Mouse (Mus musculus) heart, postnatal 10 days (tissue): ENCODE measurements at regions not wholly inside any gene's neighbourhood (a gene's known extent, or its start where the extent isn't known, plus 50 kb on each side); places are given as distances from the start of the nearest gene placed in this dataset.

Source experiments
- DNase-seq, 2 experiments: peaks; one replicate each; pipeline ENCODE4 v3.0.0; 2021
- intact Hi-C: fragments of 180-260 bp; cut with DNase I; formaldehyde crosslinking; loops from one replicate; pipeline ENCODE4 v1.15.1; 2025

DNA sequence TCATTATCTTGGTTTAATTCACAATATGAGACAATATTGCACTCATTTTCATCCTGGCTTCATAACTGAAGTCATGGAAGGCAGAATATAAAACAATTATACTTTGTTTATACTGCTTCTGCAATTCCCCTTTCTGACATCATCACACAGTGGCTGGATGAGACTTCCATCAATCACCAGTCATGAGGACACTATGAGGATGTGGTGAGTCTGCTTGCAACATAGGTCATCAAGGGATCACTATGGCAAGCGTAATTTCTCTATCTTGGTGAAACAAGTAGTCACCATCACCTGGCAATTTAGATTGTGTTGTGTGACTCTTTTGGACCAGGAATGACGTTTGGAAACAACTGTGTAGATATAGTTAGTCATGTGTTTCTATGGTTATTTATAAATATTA is 134.6 kb downstream of the Hao1 start:
- no peak for DNase-seq
- intact Hi-C loops = no loop called here

DNA sequence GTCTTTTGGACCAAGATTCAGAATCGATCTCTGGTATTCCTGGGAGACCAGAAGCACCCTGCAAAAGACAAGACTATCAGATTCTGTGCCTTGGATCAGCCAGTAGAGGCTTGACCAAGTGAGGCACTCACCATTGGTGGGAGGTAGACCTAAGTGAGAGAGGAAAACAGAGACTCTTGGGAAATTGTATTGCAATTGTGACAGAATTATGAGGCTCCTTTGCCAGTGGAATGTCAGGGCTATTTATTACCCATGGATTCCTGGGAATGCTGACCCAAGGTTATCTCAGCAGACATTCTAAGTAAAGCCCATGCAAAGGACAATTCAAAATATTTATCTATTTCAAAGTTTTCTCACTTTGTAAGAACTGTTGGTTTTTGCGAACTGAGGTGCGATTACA is 154.6 kb downstream of the Hao1 start:
- intact Hi-C loops = no loop called here
- no peak for DNase-seq

DNA sequence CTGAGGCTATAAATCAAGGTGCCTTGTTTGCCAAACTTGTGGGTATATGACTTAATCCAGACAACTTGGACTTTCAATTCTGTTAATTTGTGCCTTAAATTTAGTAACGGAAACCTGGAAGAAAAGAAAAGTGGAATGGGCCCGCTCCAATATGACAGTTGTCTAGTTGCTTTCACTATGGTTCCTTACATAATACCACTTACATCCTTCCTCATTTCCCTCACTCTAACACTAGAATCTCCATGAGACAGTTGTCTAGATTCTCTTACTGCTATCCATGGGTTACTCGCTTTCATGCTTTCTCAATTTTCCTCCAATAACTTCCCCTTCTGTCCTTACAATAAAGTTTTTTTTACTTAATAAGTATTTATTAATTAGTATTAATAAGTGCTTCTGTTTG is 160.7 kb downstream of the Hao1 start:
- no peak for DNase-seq
- intact Hi-C loops = no loop called here

DNA sequence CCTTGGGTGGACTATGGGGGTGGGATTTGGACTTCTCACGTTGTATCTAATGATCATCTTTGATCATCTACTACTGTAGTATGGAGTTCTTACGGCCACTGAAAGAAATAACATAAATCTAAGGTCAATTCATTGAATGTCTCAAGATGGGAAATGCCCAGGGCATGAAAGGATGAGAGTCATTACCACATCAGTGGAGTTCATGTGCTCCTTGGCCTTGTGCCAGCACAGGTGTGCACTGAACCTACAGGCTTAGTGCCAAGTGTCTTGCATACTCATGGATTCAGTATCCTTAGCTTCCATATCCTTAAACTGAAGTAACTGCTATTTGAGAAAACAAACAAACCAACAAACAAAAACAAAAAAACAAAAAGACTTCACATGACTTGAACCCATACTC is 179.1 kb downstream of the Hao1 start:
- DNase-seq = no peak
- intact Hi-C loops = no loop called here

DNA sequence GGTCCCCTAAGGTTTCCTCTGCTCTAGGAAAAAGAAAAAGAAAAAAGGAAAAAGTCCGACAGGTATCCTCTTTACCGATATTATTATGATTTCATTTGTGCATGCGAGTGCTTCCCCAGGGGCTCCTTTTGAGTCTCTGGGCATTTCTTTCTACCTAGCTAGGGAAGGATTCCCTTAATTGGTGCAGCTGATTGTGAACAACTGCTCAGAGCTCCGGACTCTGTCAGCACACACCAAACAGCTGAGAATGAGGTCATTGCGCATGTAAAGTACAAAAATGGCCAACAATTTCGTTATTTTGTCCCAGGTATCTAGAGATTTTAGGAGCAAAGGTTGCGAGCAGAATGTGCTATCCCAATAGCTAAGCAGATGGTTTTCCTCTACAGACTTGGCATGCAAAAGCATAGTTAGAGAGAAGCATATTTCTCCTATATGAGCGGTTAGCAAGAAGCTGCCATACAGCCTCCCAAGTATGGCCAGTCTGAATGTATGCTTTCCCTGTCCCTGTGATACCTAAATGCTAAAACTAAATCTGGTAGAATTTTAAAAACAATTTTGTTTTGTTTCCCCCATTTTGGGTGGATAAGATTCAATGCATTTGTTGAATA is 203.2 kb downstream of the Hao1 start:
- intact Hi-C loops = no loop called here
- no peak for DNase-seq

DNA sequence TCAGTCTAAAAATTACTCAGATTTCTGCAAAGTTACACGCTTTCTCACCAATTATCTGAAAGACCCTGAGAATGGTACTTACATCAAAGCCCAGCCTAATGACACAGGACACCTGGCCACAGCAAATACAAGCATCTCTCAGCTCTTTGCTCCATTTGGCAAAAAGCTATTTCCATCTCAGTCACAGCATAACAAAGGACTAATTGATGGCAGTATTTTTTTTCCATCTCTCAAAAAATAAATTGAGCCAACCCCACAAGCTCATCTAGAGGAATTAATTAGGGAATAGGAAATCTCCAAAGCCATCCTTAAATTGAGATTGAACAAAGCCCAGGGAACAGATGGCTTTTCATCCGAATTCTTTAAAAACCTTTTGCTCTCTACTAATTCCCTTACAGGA is 203.7 kb downstream of the Hao1 start:
- no peak for DNase-seq
- intact Hi-C loops = no loop called here

DNA sequence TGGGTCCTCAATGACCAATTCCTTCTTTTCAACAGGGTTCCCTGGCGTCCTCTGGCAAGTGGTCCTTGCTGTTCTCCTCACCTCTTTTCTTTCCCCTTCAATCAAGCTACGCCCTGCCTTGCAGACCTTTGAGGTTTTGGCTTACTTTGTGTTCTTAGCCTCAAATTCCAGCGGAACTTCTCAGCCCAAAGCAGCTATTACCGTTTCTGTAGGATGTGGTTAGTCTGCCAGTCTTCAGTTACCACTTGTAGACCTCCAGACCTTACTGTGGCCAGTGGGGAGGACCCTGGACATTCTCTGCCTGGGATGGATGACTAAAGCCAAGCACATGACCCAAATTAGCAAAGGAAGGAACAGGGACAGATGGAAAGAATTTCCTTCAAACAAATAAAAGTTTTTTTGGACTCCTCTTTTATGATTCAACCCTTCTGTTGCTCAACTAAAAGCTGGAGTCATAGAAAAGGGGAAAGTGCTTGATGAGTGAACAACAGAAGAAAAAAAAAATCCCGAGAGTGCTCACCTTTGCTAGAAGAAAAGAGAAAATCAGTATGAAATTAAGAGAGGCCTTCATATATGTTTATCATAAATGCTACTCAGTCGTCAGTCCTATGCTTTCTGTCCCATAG is 211.5 kb downstream of the Hao1 start:
- intact Hi-C loops = no loop called here
- no peak for DNase-seq

DNA sequence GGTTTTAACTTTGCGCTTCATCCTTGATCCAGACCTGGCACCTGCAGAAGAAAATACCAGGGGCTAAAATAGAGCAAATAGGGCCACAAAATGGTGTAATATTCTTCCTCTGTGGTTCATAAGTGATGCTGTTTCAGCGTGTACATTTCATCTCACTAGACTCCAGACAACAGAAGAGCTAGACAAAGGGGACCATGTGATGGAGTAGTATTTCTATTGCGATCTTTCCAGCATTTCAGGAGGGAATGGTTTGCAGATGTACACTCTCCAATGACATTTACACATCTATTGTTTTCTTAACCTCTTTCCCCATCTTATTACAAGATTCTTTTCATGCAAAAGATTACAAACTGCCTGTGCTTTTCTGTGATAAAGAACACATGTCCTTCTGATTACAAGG is 246.1 kb downstream of the Hao1 start:
- no peak for DNase-seq
- intact Hi-C loops = no loop called here

DNA sequence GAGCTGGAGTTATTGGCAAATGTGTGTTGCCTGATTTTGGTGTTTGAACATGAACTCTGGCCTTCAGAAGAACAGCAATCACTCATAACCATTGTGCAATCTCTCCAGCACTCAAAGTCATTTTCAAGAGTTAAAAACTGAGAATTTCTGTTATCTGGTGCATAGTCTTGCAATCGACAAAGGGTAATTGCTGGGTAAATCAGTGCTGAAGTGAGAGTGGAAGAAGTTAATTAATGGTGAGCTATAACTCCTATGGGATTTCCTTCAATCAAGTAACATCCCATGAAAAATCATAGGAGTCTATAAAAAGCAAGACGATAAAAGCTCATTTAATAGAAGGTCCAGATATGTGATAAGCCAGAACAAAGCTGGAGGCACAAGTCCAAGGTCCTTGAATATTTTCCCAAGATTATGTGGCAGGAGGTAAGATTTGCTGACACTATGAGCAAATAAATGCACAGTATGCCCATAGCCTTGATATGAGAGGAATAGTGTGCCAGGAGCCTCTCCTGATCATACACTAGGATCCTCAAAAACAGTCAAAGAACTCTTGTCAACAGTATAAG is 264.0 kb downstream of the Hao1 start:
- intact Hi-C loops = no loop called here
- DNase-seq = no peak

DNA sequence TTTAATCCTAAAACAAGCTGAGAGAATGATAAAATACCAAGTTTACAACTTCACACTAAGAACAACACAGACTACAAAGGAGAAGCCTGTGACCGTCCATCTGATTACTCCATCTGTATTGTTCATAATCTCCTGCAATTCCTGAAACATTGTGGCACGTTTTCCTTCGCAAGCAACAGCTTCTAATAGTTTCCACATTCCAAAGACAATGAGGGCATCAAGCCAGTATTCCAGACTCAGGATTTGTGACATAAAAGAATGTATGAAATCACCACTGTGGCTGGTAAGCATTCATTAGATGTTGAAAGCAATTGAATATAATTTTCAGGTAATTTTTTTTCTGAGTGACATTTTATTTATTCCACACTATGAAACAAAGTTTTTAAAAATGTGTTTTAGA is 278.3 kb downstream of the Hao1 start:
- peak; percentile 13 to 33 for DNase-seq
- intact Hi-C loops = no loop called here

DNA sequence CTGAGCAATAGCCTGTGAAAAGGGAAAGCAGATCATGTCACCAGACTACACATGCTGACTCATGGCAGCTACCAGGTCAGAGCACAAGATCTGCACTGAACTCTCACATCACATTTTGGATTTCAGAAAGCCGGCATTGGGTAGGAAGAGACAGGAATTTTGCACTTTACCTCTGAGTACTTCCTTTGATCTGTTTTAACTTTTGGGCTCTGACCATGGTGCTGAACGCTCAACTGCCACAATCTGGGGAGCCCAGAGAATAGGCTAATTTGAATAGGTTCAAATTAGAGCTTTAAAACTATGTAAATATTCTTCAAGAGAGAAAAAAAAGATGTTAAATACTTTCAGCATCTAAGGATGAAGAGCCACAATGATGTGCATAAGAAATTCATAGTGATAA is 285.7 kb downstream of the Hao1 start:
- intact Hi-C loops = no loop called here

More for the DNA sequence above, 285.7 kb downstream of the Hao1 start:
- DNase-seq = peak in 1 of 2 experiments; percentile 3
